Mouse (Mus musculus): ENCODE measurements at regions not wholly inside any gene's neighbourhood (a gene's known extent, or its start where the extent isn't known, plus 50 kb on each side); places are given as distances from the start of the nearest gene placed in this dataset.
A peak's percentile ranks its signal among the peaks of the same experiment; 100 is the strongest.
"Not testable (repeated sequence)": the region's sequence is repeated elsewhere in the genome, so short reads cannot be mapped to it uniquely, and the experiment has no call there.

DNA sequence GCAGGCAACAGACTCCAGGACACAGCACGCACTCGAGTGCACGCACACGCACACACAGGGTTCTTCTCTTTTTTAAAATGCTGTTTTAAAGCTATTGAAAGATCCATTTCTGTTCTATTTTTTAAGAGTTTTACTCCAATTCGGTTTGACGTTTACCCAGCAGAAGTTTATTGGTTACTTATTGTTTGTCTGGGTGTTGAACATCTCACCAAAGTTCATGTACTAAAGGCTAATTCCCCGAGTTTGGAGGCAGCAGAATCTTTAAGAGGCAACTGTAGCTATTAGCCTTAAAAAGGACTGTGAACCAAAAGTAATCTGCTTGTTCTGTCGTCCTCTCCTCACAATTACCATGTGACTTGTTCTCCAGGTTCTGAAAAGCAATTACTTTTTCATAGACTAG is 263.0 kb upstream of the Nfia start:
- Histone ChIP-seq H3K27me3 (no peaks in the 10 kb centered on the region), H3K4me1 (replicated peaks) (no peaks in the 10 kb centered on the region), H3K4me3 (no peak overlapping the region), H3K36me3 (no peaks in the 10 kb centered on the region), H3K9me3 (no peaks in the 10 kb centered on the region), H3K4me2 (no peak overlapping the region), H3K27ac (replicated peaks) (no peak overlapping the region), H3K9ac (no peak overlapping the region)
- 86% methylated on average over 8 of the region's 8 CpGs for WGBS
- no peak for ATAC-seq (ENCODE audit: low FRiP score, low read depth)

DNA sequence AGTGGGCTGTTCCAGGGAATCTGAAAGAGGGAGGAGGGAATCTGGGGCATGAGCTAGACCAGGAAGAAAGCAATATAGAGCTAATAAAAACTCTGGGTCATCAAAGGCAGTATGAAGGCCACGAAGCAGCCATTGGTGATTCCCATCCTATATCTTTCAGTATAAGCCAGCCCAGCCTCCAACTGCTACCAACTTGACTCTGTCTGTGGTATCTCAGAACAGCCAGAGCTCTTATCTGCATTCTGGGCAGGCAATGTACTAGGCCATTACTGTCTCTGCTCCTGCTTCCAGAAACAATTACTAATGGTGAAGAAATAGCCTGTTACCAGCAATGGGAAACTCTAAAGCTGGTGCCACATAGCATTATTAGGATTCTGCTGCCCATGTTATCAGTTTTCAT is 266.8 kb upstream of the Nfia start:
- Histone ChIP-seq H3K9ac (no peak overlapping the region), H3K27ac (replicated peaks) (no peak overlapping the region), H3K36me3 (no peaks in the 10 kb centered on the region), H3K4me2 (no peak overlapping the region), H3K9me3 (no peaks in the 10 kb centered on the region), H3K4me3 (no peak overlapping the region), H3K4me1 (replicated peaks) (no peaks in the 10 kb centered on the region), H3K27me3 (no peaks in the 10 kb centered on the region)
- 78% methylated on average over 1 of the region's 1 CpGs for WGBS
- no peak for ATAC-seq (ENCODE audit: low FRiP score, low read depth)

GRCm38 (mm10) chr4:97491248-97491804 is 281.2 kb upstream of the Nfia start:
- no peak overlapping the region for H3K9ac ChIP-seq
- no peak overlapping the region for H3K4me3 ChIP-seq
- H3K4me2 ChIP-seq: no peak overlapping the region
- H3K9me3 ChIP-seq: no peaks in the 10 kb centered on the region
- no peak for ATAC-seq (ENCODE audit: low FRiP score, low read depth)
- 0 out of 2 replicates have a peak, but pooled peaks cover 3% of the 10 kb centered on the region for H3K4me1 ChIP-seq (replicated peaks)
- no peak overlapping the region for H3K27ac ChIP-seq (replicated peaks)
- H3K27me3 ChIP-seq: no peaks in the 10 kb centered on the region
- 89% methylated on average over 2 of the region's 2 CpGs for WGBS
- no peaks in the 10 kb centered on the region for H3K36me3 ChIP-seq

DNA sequence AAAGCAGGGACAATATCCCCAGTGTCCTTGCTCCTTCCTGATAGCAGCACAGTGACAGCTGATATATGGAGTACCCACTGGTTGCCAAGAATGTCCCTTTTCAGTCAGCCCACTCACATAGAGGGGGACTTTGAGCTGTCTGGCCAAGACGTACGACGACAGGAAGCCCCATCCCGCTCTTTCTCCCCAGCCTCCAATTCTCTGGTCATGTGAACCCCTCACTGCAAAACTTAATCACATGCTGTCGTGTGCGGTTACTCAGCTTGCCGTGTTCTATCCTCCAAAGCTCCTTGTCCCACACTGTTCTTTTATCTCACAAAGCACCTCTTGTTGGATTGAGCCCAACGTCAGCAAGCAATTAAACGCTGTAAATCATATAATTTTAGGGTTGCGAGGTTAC is 286.2 kb upstream of the Nfia start:
- 45% methylated on average over 10 of the region's 10 CpGs for WGBS
- no peaks in the 10 kb centered on the region for H3K9me3 ChIP-seq
- H3K4me1 ChIP-seq (replicated peaks): 0 out of 2 replicates have a peak, but pooled peaks cover 14% of the 10 kb centered on the region
- no peak overlapping the region for H3K27ac ChIP-seq (replicated peaks)
- no peak overlapping the region for H3K4me2 ChIP-seq
- H3K27me3 ChIP-seq: no peaks in the 10 kb centered on the region
- H3K9ac ChIP-seq: no peak overlapping the region
- peak; percentile 65; the same call in 1 of the 2 replicates for ATAC-seq (ENCODE audit: low FRiP score, low read depth)
- H3K36me3 ChIP-seq: no peaks in the 10 kb centered on the region
- H3K4me3 ChIP-seq: no peak overlapping the region

- Histone ChIP-seq H3K9ac (no peak overlapping the region), H3K27me3 (no peaks in the 10 kb centered on the region), H3K27ac (replicated peaks) (no peak overlapping the region), H3K9me3 (no peaks in the 10 kb centered on the region), H3K4me2 (no peak overlapping the region), H3K36me3 (no peaks in the 10 kb centered on the region), H3K4me3 (no peak overlapping the region), H3K4me1 (replicated peaks) (0 out of 2 replicates have a peak, but pooled peaks cover 14% of the 10 kb centered on the region)
- WGBS: 85% methylated on average over 3 of the region's 3 CpGs
- no peak for ATAC-seq (ENCODE audit: low FRiP score, low read depth)
These were observed 287.3 kb upstream of the Nfia start for GRCm38 (mm10) chr4:97485225-97485624.

DNA sequence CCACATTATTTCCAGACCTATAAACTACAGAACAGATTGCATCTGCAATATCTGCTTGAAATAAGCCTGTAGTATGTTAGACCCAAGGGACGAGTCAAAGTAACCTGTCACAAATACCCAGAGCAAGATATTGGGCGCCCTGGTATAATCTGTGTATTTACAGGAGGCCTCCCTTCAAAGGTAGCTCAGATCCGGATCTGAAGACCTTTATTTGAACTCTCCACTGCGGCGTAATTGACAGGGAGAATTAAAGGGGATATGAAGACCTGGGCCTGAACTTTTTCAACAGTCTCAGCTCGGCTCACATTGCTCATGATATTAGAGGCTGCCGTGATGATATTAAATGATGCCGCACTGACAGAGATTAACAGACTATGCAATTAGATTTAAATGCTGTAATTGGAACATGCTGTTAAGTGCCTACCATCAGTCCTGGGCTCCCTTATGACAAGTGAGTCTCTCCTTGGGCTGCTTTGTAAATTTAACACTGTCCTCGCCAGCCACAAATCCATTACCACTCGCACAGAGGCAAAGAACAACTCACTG is 289.8 kb upstream of the Nfia start:
- H3K4me3 ChIP-seq: no peak overlapping the region
- no peak overlapping the region for H3K27ac ChIP-seq (replicated peaks)
- peak; percentile 67 for ATAC-seq (ENCODE audit: low FRiP score, low read depth)
- no peaks in the 10 kb centered on the region for H3K9me3 ChIP-seq
- no peaks in the 10 kb centered on the region for H3K27me3 ChIP-seq
- no peaks in the 10 kb centered on the region for H3K36me3 ChIP-seq
- no peak overlapping the region for H3K9ac ChIP-seq
- WGBS: 58% methylated on average over 10 of the region's 10 CpGs
- H3K4me2 ChIP-seq: no peak overlapping the region
- 0 out of 2 replicates have a peak, but pooled peaks cover 14% of the 10 kb centered on the region for H3K4me1 ChIP-seq (replicated peaks)

GRCm38 (mm10) chr4:97481836-97482235 is 290.7 kb upstream of the Nfia start:
- 83% methylated on average over 3 of the region's 3 CpGs for WGBS
- no peak overlapping the region for H3K9ac ChIP-seq

DNA sequence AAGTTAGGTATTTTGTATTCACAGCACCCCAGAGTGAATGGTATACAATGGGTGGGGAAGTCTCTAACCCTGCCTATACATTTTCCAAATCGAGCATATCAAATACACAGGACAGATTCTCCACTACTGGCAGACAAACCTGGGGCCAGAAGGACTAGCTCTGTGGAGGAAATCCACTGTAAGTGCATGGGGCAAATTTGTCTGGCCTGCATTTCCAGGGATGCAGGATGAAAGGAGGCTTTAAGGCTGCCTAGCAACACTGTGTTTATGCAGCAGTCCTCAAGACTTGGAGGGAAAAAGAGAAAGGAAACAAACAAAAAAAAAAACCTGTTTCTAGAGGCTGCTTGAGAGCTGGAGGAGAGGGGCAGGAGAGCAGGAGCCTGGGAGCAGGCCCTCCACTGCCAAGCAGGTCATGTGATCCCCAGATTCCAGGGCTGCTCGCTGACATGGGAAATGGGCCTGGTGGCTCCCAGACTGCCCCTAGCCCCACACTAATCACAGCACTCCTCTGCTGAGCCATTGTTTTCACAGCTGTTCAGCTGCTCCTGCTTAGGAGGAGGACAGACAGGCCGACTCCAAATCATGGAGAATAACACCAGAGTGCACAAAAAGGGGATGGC is 293.7 kb upstream of the Gm10192 start:
- no peak overlapping the region for H3K9ac ChIP-seq
- 7% methylated on average over 3 of the region's 3 CpGs for WGBS
- peak overlapping the region; percentile 6 for H3K27ac ChIP-seq (replicated peaks)
- no peaks in the 10 kb centered on the region for H3K27me3 ChIP-seq
- H3K36me3 ChIP-seq: no peaks in the 10 kb centered on the region
- ATAC-seq (ENCODE audit: low FRiP score, low read depth): peak; percentile 97
- H3K4me1 ChIP-seq (replicated peaks): peaks cover 11% of the 10 kb centered on the region
- H3K9me3 ChIP-seq: no peaks in the 10 kb centered on the region
- no peak overlapping the region for H3K4me3 ChIP-seq
- no peak overlapping the region for H3K4me2 ChIP-seq

More at GRCm38 (mm10) chr4:97481836-97482235, 290.7 kb upstream of the Nfia start:
- H3K27ac ChIP-seq (replicated peaks): no peak overlapping the region
- H3K4me2 ChIP-seq: no peak overlapping the region
- H3K9me3 ChIP-seq: no peaks in the 10 kb centered on the region
- H3K4me3 ChIP-seq: no peak overlapping the region
- H3K27me3 ChIP-seq: no peaks in the 10 kb centered on the region
- peaks cover 20% of the 10 kb centered on the region for H3K4me1 ChIP-seq (replicated peaks)
- H3K36me3 ChIP-seq: no peaks in the 10 kb centered on the region
- no peak for ATAC-seq (ENCODE audit: low FRiP score, low read depth)

- not testable (repeated sequence) for H3K4me2 ChIP-seq; H3K4me3 ChIP-seq; H3K27ac ChIP-seq (replicated peaks); H3K9me3 ChIP-seq; H3K27me3 ChIP-seq; H3K36me3 ChIP-seq; H3K9ac ChIP-seq; ATAC-seq (ENCODE audit: low FRiP score, low read depth)
- WGBS: 94% methylated on average over 8 of the region's 8 CpGs
- peaks cover 11% of the 10 kb centered on the region for H3K4me1 ChIP-seq (replicated peaks)
These were observed 290.5 kb upstream of the Gm10192 start for GRCm38 (mm10) chr4:97473492-97473891.

- no peak overlapping the region for H3K4me2 ChIP-seq
- no peaks in the 10 kb centered on the region for H3K9me3 ChIP-seq
- H3K4me3 ChIP-seq: no peak overlapping the region
- ATAC-seq (ENCODE audit: low FRiP score, low read depth): 0 out of 2 replicates have a peak, but pooled peaks have one; percentile 42
- no peaks in the 10 kb centered on the region for H3K36me3 ChIP-seq
- 24% methylated on average over 6 of the region's 6 CpGs for WGBS
- H3K27ac ChIP-seq (replicated peaks): no peak overlapping the region; the same call in 1 of the 2 replicates
- no peak overlapping the region for H3K9ac ChIP-seq
- 0 out of 2 replicates have a peak, but pooled peaks cover 7% of the 10 kb centered on the region for H3K4me1 ChIP-seq (replicated peaks)
- no peaks in the 10 kb centered on the region for H3K27me3 ChIP-seq
These were observed 283.1 kb upstream of the Gm10192 start for GRCm38 (mm10) chr4:97465932-97466666.

- Histone ChIP-seq H3K27ac (replicated peaks) (no peak overlapping the region), H3K9ac (no peak overlapping the region), H3K36me3 (no peaks in the 10 kb centered on the region), H3K4me2 (no peak overlapping the region), H3K4me3 (no peak overlapping the region), H3K27me3 (no peaks in the 10 kb centered on the region), H3K4me1 (replicated peaks) (0 out of 2 replicates have a peak, but pooled peaks cover 7% of the 10 kb centered on the region), H3K9me3 (no peaks in the 10 kb centered on the region)
- ATAC-seq (ENCODE audit: low FRiP score, low read depth): no peak
These were observed 282.6 kb upstream of the Gm10192 start for GRCm38 (mm10) chr4:97465517-97465916.

- WGBS: 77% methylated on average over 1 of the region's 1 CpGs
- ATAC-seq (ENCODE audit: low FRiP score, low read depth): no peak
- Histone ChIP-seq H3K27me3 (no peaks in the 10 kb centered on the region), H3K27ac (replicated peaks) (no peak overlapping the region), H3K4me2 (no peak overlapping the region), H3K4me3 (no peak overlapping the region), H3K36me3 (no peaks in the 10 kb centered on the region), H3K9me3 (no peaks in the 10 kb centered on the region), H3K4me1 (replicated peaks) (0 out of 2 replicates have a peak, but pooled peaks cover 7% of the 10 kb centered on the region), H3K9ac (no peak overlapping the region)
These were observed 278.2 kb upstream of the Gm10192 start for GRCm38 (mm10) chr4:97461177-97461576.
